Mouse (Mus musculus) E14TG2a.4 (cell line): Measurements from ENCODE around the gene Kremen2.

Experiments
- H3K27me3 ChIP-seq: 2 replicates; pipeline ENCODE4 v1.6.1; 2014; ENCODE audit warnings: low read length, control low read depth; ENCODE audit not compliant: insufficient read depth
- H3K36me3 ChIP-seq: 2 replicates; pipeline ENCODE4 v1.6.1; 2014; ENCODE audit warnings: low read length, control low read depth; ENCODE audit not compliant: insufficient read depth
- H3K4me1 ChIP-seq: replicated peaks from 2 replicates; pipeline ENCODE4 v1.6.1; 2014; ENCODE audit warnings: low read depth, low read length, control low read depth
- H3K4me3 ChIP-seq: replicated peaks from 2 replicates; pipeline ENCODE4 v1.5.1; 2014; ENCODE audit warnings: mild to moderate bottlenecking, low read length
- H3K9me3 ChIP-seq: 2 replicates; pipeline ENCODE4 v1.6.1; 2014; ENCODE audit warnings: low read length, control low read depth
- CTCF ChIP-seq: conservative IDR thresholded peaks from 2 replicates; pipeline ENCODE4 v1.5.1; 2014; ENCODE audit warnings: low read length
- NANOG ChIP-seq: IDR thresholded peaks from 2 replicates; pipeline ENCODE4 v1.6.1; 2014; ENCODE audit warnings: borderline replicate concordance, low read length, mixed read lengths
- POU5F1 ChIP-seq: IDR thresholded peaks from 2 replicates; pipeline ENCODE4 v1.6.1; 2014; ENCODE audit warnings: low read length, borderline replicate concordance

The Kremen2 gene

DNA sequence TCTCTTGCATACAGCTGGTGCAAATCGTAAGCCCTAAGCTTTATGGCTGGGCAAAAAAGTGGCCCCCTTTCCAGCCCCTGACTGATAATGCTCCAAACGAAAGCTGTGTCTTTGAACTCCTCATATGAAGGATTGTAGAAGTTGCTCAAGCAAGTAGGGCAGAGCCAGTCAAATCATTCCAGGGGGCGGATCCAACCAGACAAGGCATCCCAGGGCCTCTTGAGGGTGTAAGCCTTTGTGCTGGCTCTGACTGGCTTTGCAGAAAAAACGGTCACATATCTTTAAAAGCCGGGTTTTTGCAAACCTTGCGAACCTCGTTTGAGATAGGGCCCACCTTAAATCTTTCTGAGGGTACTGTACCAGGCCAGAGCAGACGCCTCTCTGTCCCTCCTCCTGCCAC, 1.6 kb downstream of the Kremen2 start:
- H3K4me3 ChIP-seq = no peak overlapping the region
- H3K27me3 ChIP-seq = peaks cover 87% of the 10 kb centered on the region
- TF ChIP-seq POU5F1 (no peak), NANOG (no peak), CTCF (no peak)
- H3K9me3 ChIP-seq = no peaks in the 10 kb centered on the region
- H3K36me3 ChIP-seq = no peaks in the 10 kb centered on the region
- H3K4me1 ChIP-seq = peaks cover 76% of the 10 kb centered on the region

DNA sequence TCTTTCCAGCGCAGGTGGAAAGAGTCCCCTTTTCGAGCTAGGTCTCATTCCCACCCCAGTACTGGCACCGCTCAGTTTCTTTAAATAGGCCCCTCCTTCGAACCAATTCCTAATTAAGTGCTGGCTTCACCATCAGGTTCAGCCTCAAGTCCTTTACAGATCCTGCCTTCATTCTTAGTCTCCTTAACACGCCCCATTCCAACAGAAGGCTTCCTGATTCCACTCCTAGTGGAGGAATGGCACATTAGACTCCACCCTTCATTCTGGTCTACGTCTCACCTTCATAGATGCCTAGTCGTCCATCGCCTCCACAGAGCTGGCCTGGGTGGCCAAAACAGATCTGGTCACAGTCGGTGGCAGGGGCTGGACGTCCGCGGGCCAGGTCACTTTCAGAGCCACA, 2.7 kb downstream of the Kremen2 start:
- no peak for TF ChIP-seq NANOG
- TF ChIP-seq CTCF = no peak
- TF ChIP-seq POU5F1 = no peak
- Histone ChIP-seq H3K4me3 (peak overlapping the region; percentile 61), H3K36me3 (no peaks in the 10 kb centered on the region), H3K9me3 (no peaks in the 10 kb centered on the region), H3K27me3 (peaks cover 95% of the 10 kb centered on the region), H3K4me1 (peaks cover 75% of the 10 kb centered on the region)

DNA sequence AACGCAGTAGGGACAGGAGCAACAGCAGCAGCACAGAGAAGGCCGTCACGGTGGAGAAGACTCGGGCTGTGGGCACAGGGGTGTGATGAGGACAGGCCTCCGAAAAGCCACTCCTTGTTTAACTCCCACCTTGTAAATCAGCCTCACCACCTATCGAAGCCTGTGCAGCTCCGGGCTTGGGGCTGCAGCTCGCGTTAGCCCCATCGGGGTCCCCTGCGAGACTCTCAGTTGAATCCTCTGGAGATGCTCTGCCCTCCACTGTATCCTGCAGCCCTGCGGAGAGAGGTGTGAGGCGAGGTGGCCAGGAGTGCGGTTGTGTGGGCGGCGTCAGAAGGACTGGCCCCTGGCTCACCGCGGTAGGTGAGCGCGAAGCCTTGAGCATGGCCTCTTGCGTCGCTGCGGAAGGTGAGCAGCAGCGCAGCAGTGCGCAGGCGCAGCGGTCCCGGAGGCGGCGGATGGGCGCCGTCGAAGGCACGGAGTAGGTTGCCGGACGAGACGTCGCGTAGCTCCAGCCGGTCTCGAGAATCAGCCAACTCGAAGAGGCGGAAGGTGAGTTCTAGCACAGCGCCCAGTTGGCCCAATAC, 3.3 kb downstream of the Kremen2 start:
- Histone ChIP-seq H3K4me3 (peak overlapping the region; percentile 61), H3K9me3 (no peaks in the 10 kb centered on the region), H3K27me3 (peaks cover 95% of the 10 kb centered on the region), H3K4me1 (peaks cover 79% of the 10 kb centered on the region), H3K36me3 (no peaks in the 10 kb centered on the region)
- TF ChIP-seq NANOG = no peak
- no peak for TF ChIP-seq CTCF
- TF ChIP-seq POU5F1 = no peak

GRCm38 (mm10) chr17:23741359-23742209, 4.0 kb downstream of the Kremen2 start:
- H3K4me1 ChIP-seq = peaks cover 79% of the 10 kb centered on the region
- peaks cover 5% of the 10 kb centered on the region for H3K36me3 ChIP-seq
- H3K9me3 ChIP-seq = no peaks in the 10 kb centered on the region
- no peak for TF ChIP-seq NANOG
- no peak for TF ChIP-seq POU5F1
- TF ChIP-seq CTCF = no peak
- H3K27me3 ChIP-seq = peaks cover 97% of the 10 kb centered on the region
- H3K4me3 ChIP-seq = peak overlapping the region; percentile 61

GRCm38 (mm10) chr17:23740598-23741021, 5.0 kb downstream of the Kremen2 start, which contains the start of gene Paqr4:
TSS of gene Paqr4 (minus strand) at chr17:23740867.
- TF ChIP-seq CTCF (no peak), POU5F1 (no peak), NANOG (no peak)
- Histone ChIP-seq H3K9me3 (no peaks in the 10 kb centered on the region), H3K4me3 (peak within 1 kb of the TSS; percentile 82), H3K4me1 (peaks cover 71% of the 10 kb centered on the region), H3K27me3 (peaks cover 90% of the 10 kb centered on the region), H3K36me3 (peaks cover 14% of the 10 kb centered on the region)

DNA sequence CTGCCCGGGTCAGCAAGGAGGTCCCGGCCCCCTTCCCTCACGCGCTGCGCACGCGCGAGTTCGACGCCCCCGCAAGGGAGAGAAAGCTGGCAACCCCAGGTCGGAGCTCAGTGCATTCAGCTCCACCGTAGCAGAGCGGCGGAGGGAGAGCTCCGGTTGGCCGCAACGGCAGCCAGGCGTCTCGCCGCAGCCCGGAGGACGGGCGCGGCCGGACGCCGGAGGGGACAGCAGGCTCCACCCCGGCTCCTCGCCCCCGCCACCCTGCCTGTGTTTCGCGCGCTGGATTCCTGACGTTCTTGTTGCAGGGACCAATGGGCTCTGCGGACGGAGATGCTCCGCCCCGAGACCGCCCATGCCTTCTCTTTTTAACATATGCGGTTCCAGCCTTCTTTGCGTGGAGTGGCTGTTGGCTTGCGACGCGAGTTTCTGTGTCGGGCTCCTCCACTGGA, 5.5 kb downstream of the Kremen2 start:
- Histone ChIP-seq H3K4me1 (peaks cover 66% of the 10 kb centered on the region), H3K4me3 (peak overlapping the region; percentile 82), H3K27me3 (peaks cover 86% of the 10 kb centered on the region), H3K36me3 (peaks cover 19% of the 10 kb centered on the region), H3K9me3 (no peaks in the 10 kb centered on the region)
- no peak for TF ChIP-seq POU5F1
- no peak for TF ChIP-seq CTCF
- no peak for TF ChIP-seq NANOG

GRCm38 (mm10) chr17:23739202-23740135, 6.2 kb downstream of the Kremen2 start:
- TF ChIP-seq NANOG = no peak
- TF ChIP-seq POU5F1 = no peak
- H3K9me3 ChIP-seq = no peaks in the 10 kb centered on the region
- peak overlapping the region; percentile 82 for H3K4me3 ChIP-seq
- H3K4me1 ChIP-seq = peaks cover 59% of the 10 kb centered on the region
- H3K27me3 ChIP-seq = peaks cover 79% of the 10 kb centered on the region
- H3K36me3 ChIP-seq = peaks cover 26% of the 10 kb centered on the region

GRCm38 (mm10) chr17:23738836-23739201, 6.8 kb downstream of the Kremen2 start:
- Histone ChIP-seq H3K4me3 (peak overlapping the region; percentile 82), H3K36me3 (peaks cover 32% of the 10 kb centered on the region), H3K9me3 (no peaks in the 10 kb centered on the region), H3K27me3 (peaks cover 73% of the 10 kb centered on the region), H3K4me1 (peaks cover 57% of the 10 kb centered on the region)
- TF ChIP-seq CTCF (no peak), POU5F1 (no peak), NANOG (no peak)
